Mouse (Mus musculus): ENCODE results near the gene Arcn1. TPM values are rescaled to one million over a fixed set of nuclear protein-coding genes. Genes with fewer than 3 reads are reported as not detected.
A peak's percentile ranks its signal among the peaks of the same experiment; 100 is the strongest.
"Not testable (repeated sequence)": the region's sequence is repeated elsewhere in the genome, so short reads cannot be mapped to it uniquely, and the experiment has no call there.

Gene Arcn1
- 100 to 1,000 TPM in 1 of 4 experiments, 10 to 100 TPM in 3; 96.2 to 117 (median 98.0) TPM for total RNA-seq (2022)

GRCm38 (mm10) chr9:44767101-44768028 is at the start of gene Arcn1, which contains the start of gene Ift46:
Gene Arcn1, minus strand, starts transcription at chr9:44767845.
Gene Ift46, plus strand, starts transcription at chr9:44767908.
- DNase-seq (ENCODE audit: low spot score in 2 of 2): peak; percentile 63 to 69

GRCm38 (mm10) chr9:44814179-44814578 is 46.5 kb upstream of the Arcn1 start:
- DNase-seq (ENCODE audit: low spot score in 2 of 2): no peak

DNA sequence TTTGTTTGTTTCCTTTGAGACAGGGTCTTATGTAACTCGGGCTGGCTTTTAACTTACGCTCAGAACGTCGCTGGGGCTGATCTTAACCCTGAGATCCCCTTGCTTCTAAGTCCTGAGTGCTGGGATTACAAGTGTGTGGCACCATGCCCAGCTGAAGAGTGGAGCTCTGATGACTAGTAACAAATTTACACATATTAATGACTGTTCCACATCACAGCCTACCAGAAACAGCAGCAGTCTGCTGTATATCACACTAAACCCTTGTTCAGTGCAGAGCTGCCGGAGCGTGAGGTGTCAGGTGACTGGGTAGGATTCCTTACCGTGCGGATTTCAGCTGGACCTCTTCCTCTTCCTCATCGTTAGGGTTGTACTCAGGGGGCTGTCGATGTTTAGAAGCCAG is 42.7 kb upstream of the Arcn1 start:
- DNase-seq (ENCODE audit: low spot score in 2 of 2): no peak

DNA sequence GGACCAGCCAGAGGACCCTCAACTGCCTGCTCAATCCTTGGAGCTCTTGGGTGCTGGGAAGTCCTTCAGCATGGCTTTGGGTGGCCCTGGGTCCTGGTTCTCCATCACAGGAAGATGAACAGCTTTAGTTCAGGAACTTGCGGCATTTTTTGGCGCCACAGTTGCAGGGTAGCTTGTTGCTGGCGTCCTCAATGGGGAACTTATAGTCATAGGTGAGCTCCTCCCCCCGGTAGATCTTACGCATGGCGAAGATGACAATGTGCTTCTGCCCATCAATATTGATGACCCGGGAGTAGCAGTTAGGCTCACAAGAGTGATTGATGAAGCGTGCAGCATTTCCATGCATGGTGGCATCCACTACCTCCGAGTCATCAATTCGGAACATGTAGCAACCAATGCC is 40.1 kb upstream of the Arcn1 start:
- no peak for DNase-seq (ENCODE audit: low spot score in 2 of 2)

DNA sequence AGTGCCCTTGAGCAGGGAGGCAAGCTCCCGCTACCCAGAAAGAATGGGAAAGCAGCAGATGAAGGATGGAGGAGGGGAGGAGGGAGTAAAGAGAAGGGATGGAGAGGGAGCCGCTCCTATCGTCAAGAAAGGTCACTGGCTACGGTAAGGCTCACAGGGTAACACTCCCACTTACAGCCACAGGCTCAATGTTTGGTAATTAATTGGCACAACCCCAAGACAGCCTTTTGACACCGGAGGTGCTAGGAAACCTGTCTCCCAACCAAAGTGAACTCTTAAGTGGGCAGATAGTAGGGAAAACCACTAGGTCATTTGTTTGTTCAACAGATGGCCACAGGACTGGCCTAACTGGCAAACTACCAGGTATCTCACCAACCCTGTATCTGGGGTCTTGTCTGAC is 39.5 kb upstream of the Arcn1 start:
- DNase-seq (ENCODE audit: low spot score in 2 of 2): no peak

GRCm38 (mm10) chr9:44805536-44805935 is 37.9 kb upstream of the Arcn1 start:
- DNase-seq (ENCODE audit: low spot score in 2 of 2): no peak

DNA sequence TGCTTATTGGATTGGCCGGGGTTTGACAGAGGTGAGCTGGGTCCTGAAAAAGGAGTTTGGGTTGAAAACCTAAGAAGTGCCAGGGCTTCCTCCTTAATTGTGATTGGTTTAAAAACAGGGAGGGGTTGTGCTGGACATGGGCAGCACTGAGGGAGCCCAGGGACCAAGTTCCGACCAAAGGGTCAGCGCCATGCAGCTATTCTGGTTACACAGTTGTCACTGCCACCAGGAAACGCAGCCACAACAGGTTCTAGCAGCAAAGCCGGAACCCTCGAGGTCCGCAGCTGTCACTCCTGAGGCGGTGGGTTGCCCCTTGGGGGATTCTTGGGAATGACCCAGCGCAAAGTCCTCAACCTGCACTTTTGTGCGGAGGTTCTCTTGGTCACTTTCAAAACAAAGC is 37.0 kb upstream of the Arcn1 start:
- no peak for DNase-seq (ENCODE audit: low spot score in 2 of 2)

DNA sequence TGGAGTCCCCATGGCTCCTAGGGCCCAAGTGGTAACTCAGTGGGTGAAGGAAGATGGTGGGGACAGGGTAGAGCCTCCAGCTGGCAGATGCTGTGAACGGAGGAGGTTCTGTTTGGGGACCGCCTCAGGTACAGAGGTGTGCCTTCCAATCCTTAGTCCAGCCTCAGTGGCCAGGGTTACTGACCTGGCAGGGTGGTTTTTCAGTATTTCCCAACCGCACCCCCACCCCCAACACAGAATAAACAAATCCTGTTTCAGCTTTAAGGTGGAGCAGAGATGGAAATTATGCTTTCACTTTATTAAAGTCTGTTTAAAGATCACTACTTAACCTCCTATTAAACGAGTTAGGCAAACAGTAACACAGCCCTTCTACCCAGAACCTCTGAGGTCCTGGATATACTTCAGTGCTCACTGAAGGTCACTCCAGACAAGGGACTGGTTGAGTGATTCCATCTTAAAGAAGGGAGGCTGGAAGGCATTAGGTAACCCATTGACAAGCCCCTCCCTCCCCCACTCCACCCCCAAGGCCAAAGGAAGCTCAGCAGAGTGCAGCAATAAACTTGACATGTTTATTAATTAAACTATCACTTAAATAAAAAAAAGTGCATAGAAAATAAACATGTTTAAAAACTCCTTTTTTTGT is 35.3 kb upstream of the Arcn1 start, which contains the start of gene Ttc36:
Gene Ttc36, minus strand, starts transcription at position 265 of the 643 bp plus-strand sequence.
- DNase-seq (ENCODE audit: low spot score in 2 of 2): no peak

DNA sequence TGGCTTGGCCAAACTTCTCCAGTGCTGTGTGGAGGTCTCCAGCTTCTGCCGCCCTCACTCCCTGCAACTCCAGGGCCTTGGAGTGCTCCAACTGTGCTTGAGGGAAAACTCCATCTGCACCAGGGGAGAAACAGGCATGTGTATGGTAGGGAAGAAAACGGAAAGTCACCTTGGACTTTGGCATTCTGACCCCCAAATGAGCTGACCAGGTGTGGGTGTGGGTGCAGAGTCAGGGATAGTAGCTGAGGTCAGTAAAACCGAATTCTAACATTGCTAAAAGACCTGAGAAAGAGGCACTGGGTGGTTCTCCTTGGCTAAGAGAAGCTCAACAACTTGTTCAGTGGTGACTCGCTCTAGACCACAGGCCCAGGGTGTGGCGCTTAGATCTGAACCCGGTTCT is 34.0 kb upstream of the Arcn1 start:
- DNase-seq (ENCODE audit: low spot score in 2 of 2): no peak

DNA sequence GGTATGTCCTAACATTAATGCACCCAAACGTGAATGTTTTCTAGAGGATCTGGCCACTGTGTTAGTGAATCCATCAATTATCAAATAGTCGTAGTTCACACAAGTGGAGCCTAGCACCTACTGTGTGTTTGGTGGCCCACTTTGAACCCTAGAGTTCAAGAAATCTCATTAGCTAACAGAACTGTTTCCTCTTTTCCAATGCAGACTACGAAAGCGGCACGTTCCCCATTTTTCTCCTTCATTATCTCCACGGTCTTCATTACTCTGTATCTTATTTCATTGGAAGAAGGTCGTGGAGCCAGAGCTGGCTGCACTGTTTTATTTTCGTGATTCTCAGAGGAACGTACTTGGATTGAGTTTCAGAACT is 32.3 kb upstream of the Arcn1 start:
- no peak for DNase-seq (ENCODE audit: low spot score in 2 of 2)

GRCm38 (mm10) chr9:44799102-44799957 is 31.7 kb upstream of the Arcn1 start, which contains the start of gene Tmem25:
Gene Tmem25, minus strand, starts transcription at chr9:44799307.
- peak; percentile 72 to 91 for DNase-seq (ENCODE audit: low spot score in 2 of 2)

DNA sequence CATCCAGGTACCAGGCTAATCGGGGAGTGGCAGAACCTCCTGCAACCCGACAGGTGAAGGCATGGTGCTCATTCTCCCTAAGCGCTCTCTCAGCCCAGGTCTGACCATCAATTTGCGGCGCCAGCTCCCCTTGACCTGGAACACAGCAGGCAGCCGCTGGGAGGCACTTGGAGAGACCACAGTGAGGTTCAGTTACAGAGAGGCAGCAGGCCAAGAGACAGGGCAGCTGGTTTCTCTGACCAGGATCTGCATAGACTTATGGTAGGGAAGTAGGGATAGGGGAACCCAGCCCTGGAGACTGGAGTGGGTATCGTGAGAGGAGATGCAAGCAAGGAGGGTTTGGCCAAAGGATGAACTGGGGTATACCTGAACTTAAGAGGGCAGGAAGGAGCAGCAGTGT is 30.7 kb upstream of the Arcn1 start:
- no peak for DNase-seq (ENCODE audit: low spot score in 2 of 2)

DNA sequence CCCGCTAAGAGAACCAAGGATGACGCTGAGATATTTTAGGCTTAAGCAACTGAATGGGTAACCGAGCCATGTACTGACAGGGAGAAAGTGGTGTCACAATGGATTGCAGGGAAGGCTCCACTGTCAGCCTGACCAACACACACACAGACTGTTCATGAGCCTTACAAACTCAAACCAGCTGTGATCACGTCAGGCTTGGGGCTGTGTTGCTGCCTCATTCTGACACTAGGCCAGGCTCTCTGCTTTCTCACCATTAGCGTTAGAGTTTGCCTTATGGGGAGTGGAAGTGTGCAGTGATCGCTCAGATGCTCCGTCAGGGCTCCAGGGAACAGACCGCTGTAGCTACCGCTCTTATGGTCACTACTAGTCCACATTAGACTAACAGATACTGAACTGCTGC is 25.2 kb upstream of the Arcn1 start:
- DNase-seq (ENCODE audit: low spot score in 2 of 2): no peak

- peak; percentile 88 to 89 for DNase-seq (ENCODE audit: low spot score in 2 of 2)
These were observed 5.4 kb upstream of the Arcn1 start for GRCm38 (mm10) chr9:44772750-44773651.

DNA sequence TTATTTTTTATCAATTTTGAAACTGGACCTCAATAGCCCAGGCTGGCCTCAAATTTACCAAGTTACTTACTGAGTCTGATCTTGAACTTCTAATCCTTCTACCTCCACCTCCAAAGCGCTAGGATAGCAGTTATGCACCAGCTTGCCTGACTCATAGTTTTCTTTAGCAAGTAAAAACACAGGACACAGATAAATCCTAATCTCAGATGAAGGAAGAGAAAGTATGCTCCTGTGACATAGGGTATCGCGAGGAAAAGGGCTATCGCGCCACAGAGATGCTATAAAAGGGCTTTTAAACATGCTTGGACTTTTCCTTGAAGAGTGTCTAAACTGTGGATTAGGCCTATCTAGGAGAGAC is 4.7 kb upstream of the Arcn1 start:
- no peak for DNase-seq (ENCODE audit: low spot score in 2 of 2)

DNA sequence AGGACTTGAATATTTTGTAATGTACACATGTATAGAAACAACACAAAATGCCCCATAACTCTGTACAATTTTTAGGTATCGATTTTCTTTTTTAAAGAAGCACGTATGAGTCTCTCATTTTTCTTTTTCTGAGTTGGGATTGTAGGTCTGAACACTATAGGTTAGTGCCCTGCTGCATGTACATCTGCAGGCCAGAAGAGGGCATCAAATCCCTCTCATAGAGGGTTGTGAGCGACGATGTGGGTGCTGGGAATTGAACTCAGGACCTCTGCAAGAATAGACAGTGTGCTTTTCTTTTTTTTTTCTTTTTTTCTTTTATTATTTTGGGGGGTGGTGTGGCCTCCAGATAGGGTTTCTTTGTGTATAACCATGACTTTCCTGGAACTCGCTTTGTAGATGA is 3.7 kb upstream of the Arcn1 start:
- no peak for DNase-seq (ENCODE audit: low spot score in 2 of 2)

DNA sequence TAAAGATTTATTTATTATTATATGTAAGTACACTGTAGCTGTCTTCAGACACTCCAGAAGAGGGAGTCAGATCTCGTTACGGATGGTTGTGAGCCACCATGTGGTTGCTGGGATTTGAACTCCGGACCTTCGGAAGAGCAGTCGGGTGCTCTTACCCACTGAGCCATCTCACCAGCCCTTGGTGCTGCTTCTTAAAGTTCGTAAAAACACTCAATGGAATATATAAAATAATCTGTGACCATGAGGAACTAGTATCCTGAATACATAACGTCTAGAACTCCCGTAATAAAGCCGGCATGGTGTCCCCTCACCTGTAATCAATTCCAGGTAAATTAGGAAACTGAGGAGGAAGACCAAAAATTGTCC is 367 bp upstream of the Arcn1 start:
- DNase-seq (ENCODE audit: low spot score in 2 of 2): not testable (repeated sequence)

- no peak for DNase-seq (ENCODE audit: low spot score in 2 of 2)
These were observed 6.8 kb downstream of the Arcn1 start for GRCm38 (mm10) chr9:44760873-44761272.

DNA sequence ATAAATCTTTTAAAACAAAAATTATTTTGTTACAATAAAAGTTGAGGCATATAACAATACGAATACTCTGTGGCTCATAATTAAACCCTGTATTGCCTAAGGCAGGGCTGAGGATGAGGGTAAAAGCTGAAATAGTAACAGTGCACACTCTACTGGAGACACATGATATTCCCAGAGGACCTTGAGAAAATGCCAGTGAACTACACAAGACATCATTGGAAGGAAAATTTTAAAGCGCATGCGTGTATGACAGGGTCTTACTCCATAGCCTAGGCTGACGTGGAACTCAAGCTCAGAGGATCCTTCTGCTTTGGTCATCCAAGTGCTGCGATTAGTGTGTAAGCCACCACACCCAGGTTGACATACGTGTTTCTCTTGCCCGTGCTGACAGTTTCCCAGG is 19.2 kb downstream of the Arcn1 start:
- no peak for DNase-seq (ENCODE audit: low spot score in 2 of 2)

DNA sequence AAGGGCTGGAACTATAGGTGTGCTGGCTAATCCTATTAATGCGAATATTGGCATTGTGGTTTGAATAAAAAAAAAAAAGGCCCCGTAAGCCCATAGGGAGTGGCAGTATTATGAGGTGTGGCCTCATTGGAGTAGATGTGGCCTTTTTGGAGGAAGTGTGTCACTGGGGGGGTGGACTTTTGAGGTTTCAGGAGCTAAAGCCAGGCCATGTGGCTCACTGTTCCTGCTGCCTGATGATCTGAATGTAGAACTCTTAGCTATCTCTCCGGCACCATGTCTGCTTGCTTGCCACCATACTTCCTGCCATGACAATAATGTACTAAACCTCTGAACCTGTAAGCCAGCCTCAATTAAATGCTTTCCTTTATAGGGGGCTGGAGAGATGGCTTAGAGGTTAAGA is 20.3 kb downstream of the Arcn1 start:
- DNase-seq (ENCODE audit: low spot score in 2 of 2): no peak

GRCm38 (mm10) chr9:44746666-44747065 is 21.0 kb downstream of the Arcn1 start:
- DNase-seq (ENCODE audit: low spot score in 2 of 2): no peak

All from left cerebral cortex, adult 8-10 months (tissue).